Mouse (Mus musculus): ENCODE data around the gene Snapc1.

GRCm38 (mm10) chr12:73937353-73937752 is 26.9 kb upstream of the Snapc1 start, which contains the start of gene Gm49321:
- TF ChIP-seq CTCF (IDR thresholded peaks at IDR 0.05; ENCODE audit: control insufficient read depth, insufficient read depth, insufficient read length) (no peak), MAX (IDR thresholded peaks at IDR 0.05) (no peak), FOSL1 (IDR thresholded peaks at IDR 0.05; ENCODE audit: insufficient read depth, low read length, poor library complexity, severe bottlenecking) (no peak), MYOG (IDR thresholded peaks at IDR 0.05; ENCODE audit: control insufficient read depth, extremely low read depth, insufficient read length) (no peak)
